Mouse (Mus musculus): ENCODE results near the gene Chrm3. TPM values are rescaled to one million over a fixed set of nuclear protein-coding genes. Genes with fewer than 3 reads are reported as not detected.
A peak's percentile ranks its signal among the peaks of the same experiment; 100 is the strongest.

The Chrm3 gene
- polyA plus RNA-seq, 1 experiment from 2014 or later = 1.3 TPM

DNA sequence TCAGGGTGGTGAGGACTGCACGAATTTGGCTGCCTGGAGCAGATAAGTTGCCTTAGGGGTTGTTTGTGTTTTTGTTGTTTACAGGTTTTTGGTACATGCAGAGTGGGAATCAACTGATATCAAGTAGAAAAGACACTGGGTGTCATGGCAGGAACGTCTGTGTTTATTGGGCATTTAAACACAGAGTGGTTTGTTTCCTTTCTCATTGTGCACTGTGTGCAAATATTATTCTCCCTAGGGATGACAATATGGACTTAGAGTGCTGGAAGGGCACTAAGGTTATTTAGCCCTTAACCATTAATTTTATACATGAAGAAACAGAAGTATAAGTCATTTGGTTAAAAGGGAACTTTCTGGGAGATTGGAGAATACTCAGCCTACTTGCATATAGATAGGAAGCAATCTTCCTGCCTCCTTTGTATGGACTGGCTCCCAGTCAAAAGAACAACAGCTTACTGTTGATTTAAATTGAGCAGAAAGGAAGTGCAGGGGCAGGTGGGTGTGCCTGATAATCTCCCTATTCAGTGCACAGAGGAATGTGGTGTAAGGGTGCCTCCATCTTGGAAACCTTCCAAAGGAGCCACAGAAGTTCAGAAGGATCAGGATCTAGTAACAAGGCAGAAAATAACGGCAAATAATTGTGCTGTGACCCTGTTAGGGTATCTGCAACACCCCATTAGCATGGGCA is 421.7 kb downstream of the Chrm3 start:
- Histone ChIP-seq H3K9ac (no peak overlapping the region), H3K36me3 (no peaks in the 10 kb centered on the region), H3K9me3 (replicated peaks) (no peaks in the 10 kb centered on the region), H3K4me1 (no peaks in the 10 kb centered on the region), H3K4me3 (no peak overlapping the region), H3K27me3 (no peaks in the 10 kb centered on the region), H3K4me2 (replicated peaks) (no peak overlapping the region), H3K27ac (no peak overlapping the region)
- no peak for ATAC-seq (ENCODE audit: low FRiP score)
- 76% methylated on average over 3 of the region's 3 CpGs for WGBS

DNA sequence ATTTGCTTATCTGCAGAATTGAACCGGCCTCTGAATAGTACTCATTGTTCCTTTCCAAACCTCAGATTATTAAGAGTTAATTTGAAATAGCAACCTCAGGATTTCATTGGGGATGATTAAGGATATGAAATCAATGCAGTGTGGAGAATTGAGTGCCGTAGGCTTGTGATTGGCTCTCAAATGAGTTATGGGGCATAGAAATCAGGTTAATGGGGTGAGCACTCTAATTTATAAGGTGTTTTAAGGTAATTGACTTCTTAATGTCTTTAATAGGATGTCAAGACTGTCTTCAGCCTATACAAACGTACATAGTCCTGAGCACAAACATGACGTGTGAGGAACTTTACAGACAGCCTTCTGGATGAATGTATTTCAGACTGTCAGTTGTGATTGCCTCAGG is 427.9 kb downstream of the Chrm3 start:
- Histone ChIP-seq H3K9me3 (replicated peaks) (no peaks in the 10 kb centered on the region), H3K4me3 (no peak overlapping the region), H3K27ac (no peak overlapping the region), H3K4me1 (peaks cover 5% of the 10 kb centered on the region), H3K36me3 (no peaks in the 10 kb centered on the region), H3K9ac (no peak overlapping the region), H3K4me2 (replicated peaks) (no peak overlapping the region), H3K27me3 (no peaks in the 10 kb centered on the region)
- no peak for ATAC-seq (ENCODE audit: low FRiP score)
- WGBS = 73% methylated on average over 4 of the region's 4 CpGs

- H3K9ac ChIP-seq = no peak overlapping the region
- 79% methylated on average over 1 of the region's 1 CpGs for WGBS
- no peaks in the 10 kb centered on the region for H3K36me3 ChIP-seq
- H3K27me3 ChIP-seq = no peaks in the 10 kb centered on the region
- no peak for ATAC-seq (ENCODE audit: low FRiP score)
- peaks cover 5% of the 10 kb centered on the region for H3K4me1 ChIP-seq
- H3K9me3 ChIP-seq (replicated peaks) = no peaks in the 10 kb centered on the region
- H3K4me3 ChIP-seq = no peak overlapping the region
- H3K27ac ChIP-seq = no peak overlapping the region
- no peak overlapping the region for H3K4me2 ChIP-seq (replicated peaks)
Observed at GRCm38 (mm10) chr13:9930606-9931005, 430.0 kb downstream of the Chrm3 start.

- ATAC-seq (ENCODE audit: low FRiP score) = peak; percentile 57
- H3K4me2 ChIP-seq (replicated peaks) = no peak overlapping the region
- H3K27ac ChIP-seq = no peak overlapping the region
- no peaks in the 10 kb centered on the region for H3K9me3 ChIP-seq (replicated peaks)
- peaks cover 5% of the 10 kb centered on the region for H3K4me1 ChIP-seq
- H3K4me3 ChIP-seq = no peak overlapping the region
- H3K9ac ChIP-seq = no peak overlapping the region
- no peaks in the 10 kb centered on the region for H3K27me3 ChIP-seq
- no peaks in the 10 kb centered on the region for H3K36me3 ChIP-seq
- WGBS = 48% methylated on average over 2 of the region's 2 CpGs
Observed at GRCm38 (mm10) chr13:9929978-9930377, 430.7 kb downstream of the Chrm3 start.

GRCm38 (mm10) chr13:9921150-9921549 is 439.5 kb downstream of the Chrm3 start:
- Histone ChIP-seq H3K4me3 (no peak overlapping the region), H3K9ac (no peak overlapping the region), H3K27me3 (no peaks in the 10 kb centered on the region), H3K36me3 (no peaks in the 10 kb centered on the region), H3K4me1 (no peaks in the 10 kb centered on the region), H3K27ac (no peak overlapping the region), H3K4me2 (replicated peaks) (no peak overlapping the region), H3K9me3 (replicated peaks) (no peaks in the 10 kb centered on the region)
- ATAC-seq (ENCODE audit: low FRiP score) = no peak
- 79% methylated on average over 1 of the region's 1 CpGs for WGBS

DNA sequence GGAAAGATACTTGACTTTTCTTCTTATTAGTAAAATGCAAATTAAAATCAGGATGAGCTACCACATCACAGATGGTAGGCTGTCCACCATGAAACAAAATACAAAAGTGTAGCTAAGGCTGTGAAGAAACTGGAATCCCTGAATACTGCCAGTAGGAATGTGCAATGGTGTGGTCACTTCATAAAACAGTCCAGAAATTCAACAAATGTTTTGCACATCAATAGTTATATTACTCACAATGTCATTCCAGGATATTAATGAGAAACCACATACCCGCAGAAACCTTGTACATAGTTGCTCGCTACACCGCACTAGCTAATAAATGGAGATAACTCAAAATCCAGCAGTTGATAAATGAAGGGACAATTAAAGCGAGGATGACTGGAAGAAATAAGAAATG is 447.9 kb downstream of the Chrm3 start:
- no peak for ATAC-seq (ENCODE audit: low FRiP score)
- 89% methylated on average over 4 of the region's 4 CpGs for WGBS
- no peak overlapping the region for H3K9ac ChIP-seq

DNA sequence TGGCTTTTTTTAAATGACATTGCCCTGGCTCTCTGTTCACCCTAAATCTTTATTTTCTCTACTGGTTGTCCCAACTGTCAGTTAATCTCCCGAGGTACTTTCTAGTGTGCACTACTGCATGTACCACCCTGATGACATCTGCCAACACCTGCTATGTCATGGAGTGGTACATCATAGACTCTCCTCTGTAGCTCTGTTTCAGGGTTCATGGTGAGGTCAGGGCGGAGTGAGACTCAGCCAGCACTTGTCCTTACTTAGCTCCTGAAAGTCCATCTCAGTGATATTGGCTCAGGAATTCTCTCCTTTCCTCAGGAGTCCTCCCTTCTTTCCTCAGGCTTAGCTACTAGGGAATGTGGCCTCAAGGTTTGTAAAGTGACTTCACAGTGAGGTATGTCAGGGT is 451.9 kb downstream of the Chrm3 start:
- no peaks in the 10 kb centered on the region for H3K36me3 ChIP-seq
- no peaks in the 10 kb centered on the region for H3K27me3 ChIP-seq
- peaks cover 5% of the 10 kb centered on the region; the same call in 1 of the 2 replicates for H3K9me3 ChIP-seq (replicated peaks)
- H3K4me2 ChIP-seq (replicated peaks) = no peak overlapping the region
- WGBS = 87% methylated on average over 2 of the region's 2 CpGs
- no peak for ATAC-seq (ENCODE audit: low FRiP score)
- no peaks in the 10 kb centered on the region for H3K4me1 ChIP-seq
- no peak overlapping the region for H3K4me3 ChIP-seq
- H3K9ac ChIP-seq = no peak overlapping the region
- H3K27ac ChIP-seq = no peak overlapping the region

More for the DNA sequence above, 447.9 kb downstream of the Chrm3 start:
- H3K27me3 ChIP-seq = no peaks in the 10 kb centered on the region
- no peaks in the 10 kb centered on the region for H3K9me3 ChIP-seq (replicated peaks)
- no peak overlapping the region for H3K4me2 ChIP-seq (replicated peaks)
- H3K36me3 ChIP-seq = no peaks in the 10 kb centered on the region
- no peaks in the 10 kb centered on the region for H3K4me1 ChIP-seq
- H3K4me3 ChIP-seq = no peak overlapping the region
- no peak overlapping the region for H3K27ac ChIP-seq

- Histone ChIP-seq H3K4me3 (no peak overlapping the region), H3K4me1 (no peaks in the 10 kb centered on the region), H3K9ac (no peak overlapping the region), H3K27me3 (no peaks in the 10 kb centered on the region), H3K36me3 (no peaks in the 10 kb centered on the region), H3K4me2 (replicated peaks) (no peak overlapping the region), H3K27ac (no peak overlapping the region), H3K9me3 (replicated peaks) (peaks cover 8% of the 10 kb centered on the region; the same call in 1 of the 2 replicates)
- ATAC-seq (ENCODE audit: low FRiP score) = no peak
- 78% methylated on average over 3 of the region's 3 CpGs for WGBS
Observed at GRCm38 (mm10) chr13:9907202-9907601, 453.4 kb downstream of the Chrm3 start.

DNA sequence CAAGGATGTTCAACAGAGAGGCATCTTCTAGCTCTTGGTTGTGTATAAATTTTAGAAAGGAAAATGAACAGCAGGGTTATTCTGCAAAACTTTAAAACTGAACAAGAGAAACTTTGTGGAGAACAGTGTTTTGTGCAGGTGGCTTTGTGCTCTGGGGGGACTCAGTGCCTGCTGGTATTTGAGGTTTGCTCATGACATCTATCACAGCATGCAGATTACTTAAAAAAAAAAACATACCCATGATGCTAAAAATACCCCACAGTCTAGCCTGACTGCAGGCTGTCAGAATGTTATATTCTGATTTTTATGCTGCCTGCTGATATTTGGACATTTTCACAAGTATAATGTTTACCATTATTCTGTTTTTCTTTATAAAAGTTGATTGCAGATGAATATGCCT is 456.2 kb downstream of the Chrm3 start:
- H3K4me3 ChIP-seq = no peak overlapping the region
- H3K27me3 ChIP-seq = no peaks in the 10 kb centered on the region
- no peak overlapping the region for H3K4me2 ChIP-seq (replicated peaks)
- no peak overlapping the region for H3K27ac ChIP-seq
- H3K36me3 ChIP-seq = no peaks in the 10 kb centered on the region
- no peaks in the 10 kb centered on the region for H3K4me1 ChIP-seq
- no peak overlapping the region for H3K9ac ChIP-seq
- ATAC-seq (ENCODE audit: low FRiP score) = no peak
- peaks cover 8% of the 10 kb centered on the region; the same call in 1 of the 2 replicates for H3K9me3 ChIP-seq (replicated peaks)

DNA sequence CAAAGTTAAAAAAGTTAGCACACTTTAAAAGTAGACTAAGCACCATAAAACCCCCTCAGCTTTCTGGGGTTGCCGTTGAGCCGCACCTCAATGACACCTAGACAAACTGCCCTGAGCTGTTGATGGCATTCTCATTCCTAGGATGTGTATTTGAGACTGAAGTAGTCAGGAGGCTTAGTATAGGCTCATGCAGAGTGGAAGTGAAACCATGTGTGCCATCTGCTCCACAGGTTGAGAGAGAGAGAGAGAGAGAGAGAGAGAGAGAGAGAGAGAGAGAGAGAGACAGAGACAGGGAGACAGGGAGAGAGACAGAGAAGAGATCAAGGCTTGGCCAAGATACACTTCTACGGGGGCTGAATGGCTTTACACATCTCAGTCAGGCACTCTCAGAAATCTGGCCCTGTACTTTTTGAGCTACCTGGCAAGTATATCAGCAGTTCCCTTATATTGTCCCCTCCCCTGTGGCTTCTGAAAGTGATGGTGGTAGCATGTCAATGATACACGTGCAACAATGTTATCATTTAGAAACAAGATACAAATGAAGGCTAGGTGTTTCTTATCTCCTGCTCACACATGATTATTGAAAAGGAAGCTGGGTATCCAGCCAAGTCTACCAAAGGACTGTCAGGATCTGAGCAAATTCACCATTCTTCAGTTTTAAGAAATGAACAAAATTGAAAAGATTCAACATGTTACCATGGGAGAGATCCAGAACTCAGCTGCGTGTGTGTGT is 459.8 kb downstream of the Chrm3 start:
- Histone ChIP-seq H3K4me2 (replicated peaks) (no peak overlapping the region), H3K9ac (no peak overlapping the region), H3K4me1 (no peaks in the 10 kb centered on the region), H3K9me3 (replicated peaks) (peaks cover 8% of the 10 kb centered on the region; the same call in 1 of the 2 replicates), H3K36me3 (no peaks in the 10 kb centered on the region), H3K27ac (no peak overlapping the region), H3K27me3 (no peaks in the 10 kb centered on the region), H3K4me3 (no peak overlapping the region)
- ATAC-seq (ENCODE audit: low FRiP score) = no peak
- WGBS = 93% methylated on average over 5 of the region's 5 CpGs

GRCm38 (mm10) chr13:9898664-9899369 is 461.8 kb downstream of the Chrm3 start:
- Histone ChIP-seq H3K4me2 (replicated peaks) (no peak overlapping the region), H3K9me3 (replicated peaks) (peaks cover 4% of the 10 kb centered on the region; the same call in 1 of the 2 replicates), H3K27me3 (no peaks in the 10 kb centered on the region), H3K4me1 (no peaks in the 10 kb centered on the region), H3K4me3 (no peak overlapping the region), H3K27ac (no peak overlapping the region), H3K9ac (no peak overlapping the region), H3K36me3 (no peaks in the 10 kb centered on the region)
- WGBS = 77% methylated on average over 3 of the region's 3 CpGs
- ATAC-seq (ENCODE audit: low FRiP score) = no peak

DNA sequence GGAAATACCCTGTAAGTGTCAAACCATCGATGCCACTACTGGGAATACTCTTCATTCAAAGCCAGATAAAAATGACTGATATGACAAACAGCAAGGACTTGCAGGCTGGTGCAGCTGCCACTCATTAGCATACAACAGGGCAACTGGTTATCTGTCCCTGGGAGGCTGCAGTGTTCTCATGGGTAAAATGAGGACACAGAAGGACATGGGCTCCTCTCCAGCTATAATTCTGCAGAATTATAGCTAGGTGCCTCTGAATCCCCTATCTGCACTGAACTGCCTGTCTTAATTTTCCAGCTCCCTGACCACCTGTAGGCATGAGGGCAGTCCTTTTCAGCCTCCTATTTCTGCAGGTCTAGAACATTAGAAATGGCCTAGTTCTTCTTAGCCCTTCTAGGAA is 463.4 kb downstream of the Chrm3 start:
- no peaks in the 10 kb centered on the region for H3K4me1 ChIP-seq
- 78% methylated on average over 1 of the region's 1 CpGs for WGBS

More for the DNA sequence above, 463.4 kb downstream of the Chrm3 start:
- no peaks in the 10 kb centered on the region for H3K36me3 ChIP-seq
- H3K9ac ChIP-seq = no peak overlapping the region
- H3K9me3 ChIP-seq (replicated peaks) = no peaks in the 10 kb centered on the region
- H3K27me3 ChIP-seq = no peaks in the 10 kb centered on the region
- no peak overlapping the region for H3K4me2 ChIP-seq (replicated peaks)
- no peak overlapping the region for H3K27ac ChIP-seq
- no peak for ATAC-seq (ENCODE audit: low FRiP score)
- no peak overlapping the region for H3K4me3 ChIP-seq

Measured in hindbrain, embryonic 12.5 days (tissue).